Mouse (Mus musculus) G1E (cell line): ENCODE results near the gene Clasp1. TPM values are rescaled to one million over a fixed set of nuclear protein-coding genes. Genes with fewer than 3 reads are reported as not detected.

Source experiments
- ATAC-seq: 2 replicates; pipeline ENCODE4 v1.8.0; 2016; ENCODE audit warnings: mild to moderate bottlenecking; ENCODE audit not compliant: insufficient number of reproducible peaks, poor library complexity, low FRiP score, severe bottlenecking; ENCODE audit errors: extremely low read depth
- DNase-seq: peaks from one replicate; pipeline ENCODE4 v3.0.0; 2012; ENCODE audit warnings: low spot score
- H3K27me3 ChIP-seq: 2 replicates; pipeline ENCODE4 v1.6.1; 2012; ENCODE audit warnings: mild to moderate bottlenecking, low read length, inconsistent platforms; ENCODE audit not compliant: insufficient read depth
- H3K36me3 ChIP-seq: replicated peaks from 2 replicates; pipeline ENCODE3; 2012; ENCODE audit warnings: mild to moderate bottlenecking, inconsistent platforms
- H3K4me1 ChIP-seq: 2 replicates; pipeline ENCODE4 v1.6.1; 2012; ENCODE audit warnings: low read depth, low read length, inconsistent platforms, mixed read lengths; ENCODE audit not compliant: insufficient read depth
- H3K4me3 ChIP-seq: 2 replicates; pipeline ENCODE4 v1.5.1; 2012; ENCODE audit warnings: low read depth, mild to moderate bottlenecking, inconsistent platforms, low read length, moderate library complexity, mixed read lengths
- H3K9me3 ChIP-seq: replicated peaks from 2 replicates; pipeline ENCODE4 v1.6.1; 2012; ENCODE audit warnings: inconsistent platforms
- CTCF ChIP-seq: IDR thresholded peaks from 2 replicates; pipeline ENCODE4 v1.5.1; 2012; ENCODE audit warnings: low read depth, low read length, inconsistent platforms, mixed read lengths
- GATA1 ChIP-seq: IDR thresholded peaks from 2 replicates; pipeline ENCODE4 v1.6.1; 2012; ENCODE audit warnings: borderline replicate concordance, low read length, inconsistent platforms, mixed read lengths
- GATA2 ChIP-seq: IDR thresholded peaks from 2 replicates; pipeline ENCODE4 v1.6.1; 2012; ENCODE audit warnings: low read depth, low read length, inconsistent platforms, borderline replicate concordance
- POLR2AphosphoS5 ChIP-seq: IDR thresholded peaks from 2 replicates; pipeline ENCODE4 v1.6.1; 2012; ENCODE audit warnings: low read depth, low read length, inconsistent platforms; ENCODE audit not compliant: insufficient replicate concordance
- TAL1 ChIP-seq: conservative IDR thresholded peaks from 2 replicates; pipeline ENCODE4 v1.6.1; 2012; ENCODE audit warnings: low read depth, low read length, inconsistent platforms, mixed read lengths
- polyA plus RNA-seq: library from polyadenylated mRNA; stranded (reverse); fragments of >175 nt; gene quantifications from 2 replicates; pipeline ENCODE4 v1.2.3, GENCODE M21; 2012
- total RNA-seq, 2 experiments: library from RNA; stranded (forward) in 1 of 2; stranded (reverse) in 1 of 2; fragments of 200-1000 nt in 1 of 2; fragments of >200 nt in 1 of 2; fragmentation: Nextera tagmentation in 1 of 2; gene quantifications; 2 replicates each; pipeline ENCODE4 v1.2.3; 2014 to 2017

Gene Clasp1
- total and polyA plus RNA-seq, 3 experiments, result 39.6 to 86.9 (median 51.2) TPM

GRCm38 (mm10) chr1:118622857-118623256 lies 234.0 kb downstream of the Clasp1 start:
- DNase-seq (no peak), ATAC-seq (no peak)
- no peaks in the 10 kb centered on the region for H3K9me3 ChIP-seq
- H3K4me3 ChIP-seq, result no peak overlapping the region
- H3K4me1 ChIP-seq, result peaks cover 5% of the 10 kb centered on the region
- no peaks in the 10 kb centered on the region for H3K36me3 ChIP-seq
- no peak for TF ChIP-seq CTCF
- TF ChIP-seq GATA2, result no peak
- TF ChIP-seq GATA1, result no peak
- no peak for TF ChIP-seq POLR2AphosphoS5
- no peak for TF ChIP-seq TAL1
- peaks cover 14% of the 10 kb centered on the region; the same call in 1 of the 2 replicates for H3K27me3 ChIP-seq

GRCm38 (mm10) chr1:118625461-118625860 lies 236.6 kb downstream of the Clasp1 start:
- ATAC-seq, result no peak
- DNase-seq, result no peak
- no peaks in the 10 kb centered on the region for H3K9me3 ChIP-seq
- TF ChIP-seq CTCF, result no peak
- no peak for TF ChIP-seq TAL1
- no peak for TF ChIP-seq GATA1
- TF ChIP-seq POLR2AphosphoS5, result no peak
- TF ChIP-seq GATA2, result no peak
- no peak overlapping the region for H3K4me3 ChIP-seq
- H3K4me1 ChIP-seq, result peaks cover 7% of the 10 kb centered on the region
- peaks cover 19% of the 10 kb centered on the region; the same call in 1 of the 2 replicates for H3K27me3 ChIP-seq
- H3K36me3 ChIP-seq, result no peaks in the 10 kb centered on the region

- DNase-seq (no peak), ATAC-seq (no peak)
- TF ChIP-seq TAL1 (no peak), GATA2 (no peak), CTCF (no peak), POLR2AphosphoS5 (no peak)
- Histone ChIP-seq H3K4me1 (peaks cover 7% of the 10 kb centered on the region), H3K36me3 (no peaks in the 10 kb centered on the region), H3K9me3 (no peaks in the 10 kb centered on the region), H3K27me3 (peaks cover 19% of the 10 kb centered on the region; the same call in 1 of the 2 replicates), H3K4me3 (no peak overlapping the region)
Observed at GRCm38 (mm10) chr1:118625921-118626320, 237.1 kb downstream of the Clasp1 start.

GRCm38 (mm10) chr1:118626452-118626851 lies 237.6 kb downstream of the Clasp1 start:
- DNase-seq (no peak), ATAC-seq (no peak)
- peaks cover 7% of the 10 kb centered on the region for H3K4me1 ChIP-seq
- H3K9me3 ChIP-seq, result no peaks in the 10 kb centered on the region
- H3K27me3 ChIP-seq, result peaks cover 19% of the 10 kb centered on the region; the same call in 1 of the 2 replicates
- no peaks in the 10 kb centered on the region for H3K36me3 ChIP-seq
- no peak overlapping the region for H3K4me3 ChIP-seq
- no peak for TF ChIP-seq GATA2
- no peak for TF ChIP-seq GATA1
- no peak for TF ChIP-seq POLR2AphosphoS5
- no peak for TF ChIP-seq TAL1
- TF ChIP-seq CTCF, result no peak

- TF ChIP-seq GATA2 (no peak), GATA1 (no peak), CTCF (no peak), POLR2AphosphoS5 (no peak), TAL1 (no peak)
- H3K27me3 ChIP-seq, result peaks cover 17% of the 10 kb centered on the region; the same call in 1 of the 2 replicates
- no peaks in the 10 kb centered on the region for H3K36me3 ChIP-seq
- no peaks in the 10 kb centered on the region for H3K9me3 ChIP-seq
- ATAC-seq (no peak), DNase-seq (no peak)
- H3K4me3 ChIP-seq, result peak within 1 kb of the TSS; percentile 41; the same call in 1 of the 2 replicates
- H3K4me1 ChIP-seq, result peaks cover 7% of the 10 kb centered on the region
Observed at GRCm38 (mm10) chr1:118627781-118628464, 239.1 kb downstream of the Clasp1 start, which contains the start of gene Tfcp2l1. Gene Tfcp2l1 (plus strand): TSS chr1:118627945.

- TF ChIP-seq GATA2 (no peak), POLR2AphosphoS5 (no peak), CTCF (no peak), GATA1 (no peak), TAL1 (no peak)
- Histone ChIP-seq H3K9me3 (no peaks in the 10 kb centered on the region), H3K36me3 (no peaks in the 10 kb centered on the region), H3K27me3 (no peaks in the 10 kb centered on the region), H3K4me3 (no peak overlapping the region), H3K4me1 (no peaks in the 10 kb centered on the region)
- ATAC-seq (no peak), DNase-seq (no peak)
Observed at GRCm38 (mm10) chr1:118633415-118633980, 244.6 kb downstream of the Clasp1 start.
